Comparison of ENCODE assay signal across 9 mouse cellular contexts in the genomic region with DNA sequence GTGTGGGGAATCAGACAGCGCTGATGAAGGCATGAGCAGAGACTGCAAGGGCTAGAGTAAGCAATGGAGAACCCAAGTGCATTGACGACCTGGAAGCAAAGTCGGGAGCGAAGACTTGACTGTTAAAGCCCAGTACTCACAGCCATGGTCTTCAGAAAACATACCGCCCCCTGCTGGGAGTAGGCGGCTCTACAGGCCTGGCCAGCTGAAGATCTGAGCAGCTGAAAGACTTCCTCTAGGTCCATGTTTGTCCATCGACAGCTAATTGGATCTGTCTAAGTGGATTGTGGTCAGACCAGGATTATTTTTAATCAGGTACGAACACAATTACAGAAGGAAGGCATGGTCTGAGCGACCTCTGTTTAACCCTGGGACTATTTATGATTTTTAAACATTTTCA.
A peak's percentile ranks its signal among the peaks of the same experiment; 100 is the strongest.
DNase-seq lines count a peak whose midpoint lies in the region; ATAC-seq and TF ChIP-seq lines count a peak whose summit lies in the region.
"Had no signal": no experiment of that assay in that cellular context is flagged by ENCODE, and none has a peak within 500 bp of the region (broad histone marks: within the 10 kb centered on the region; RNA-seq: fewer than 3 reads in every experiment).

No protein-coding gene starts in this region.

- no peak for ATAC-seq in kidney, embryonic 14.5 days (ENCODE audit: low FRiP score, low TSS enrichment)
- peak; percentile 47 to 67; a peak in 3 of 4 replicates for ATAC-seq in hematopoietic stem cell, adult 5-6 weeks (replicated peaks in 1 of 2; ENCODE audit: insufficient read depth in 1 of 2, low FRiP score in 2 of 2, low TSS enrichment in 1 of 2, low read depth in 1 of 2, poor library complexity in 2 of 2, severe bottlenecking in 2 of 2)

- no peak overlapping the region for H3K9ac ChIP-seq in kidney, embryonic 14.5 days (ENCODE audit: low read depth, low read length)
- no peak overlapping the region for H3K9ac ChIP-seq in CH12.LX (ENCODE audit: insufficient read depth, low read depth)
- H3K9ac ChIP-seq: neural tube, embryonic 12.5 days had no signal

- H3K4me1 ChIP-seq in kidney, embryonic 14.5 days (ENCODE audit: control insufficient read depth, insufficient read depth, low read length) = no peaks in the 10 kb centered on the region
- H3K4me1 ChIP-seq in CH12.LX (ENCODE audit: control insufficient read depth in 1 of 2, insufficient read depth in 2 of 2) = no peaks in the 10 kb centered on the region
- no peaks in the 10 kb centered on the region for H3K4me1 ChIP-seq in small intestine, adult 2 months (ENCODE audit: control insufficient read depth, insufficient read depth, insufficient read length, low read length)
- H3K4me1 ChIP-seq: neural tube, embryonic 12.5 days had no signal

- H3K36me3 ChIP-seq in kidney, embryonic 14.5 days (ENCODE audit: control insufficient read depth, insufficient read depth, low read length) = no peaks in the 10 kb centered on the region
- H3K36me3 ChIP-seq in CH12.LX (replicated peaks in 1 of 2; ENCODE audit: control insufficient read depth in 1 of 2, insufficient read depth in 1 of 2, low read length in 1 of 2) = no peaks in the 10 kb centered on the region
- H3K36me3 ChIP-seq in small intestine, adult 2 months (ENCODE audit: control insufficient read depth, insufficient read depth, low read length) = no peaks in the 10 kb centered on the region
- H3K36me3 ChIP-seq: neural tube, embryonic 12.5 days had no signal

- no peak overlapping the region for H3K4me2 ChIP-seq in kidney, embryonic 14.5 days (replicated peaks; ENCODE audit: low read depth, low read length)
- H3K4me2 ChIP-seq in CH12.LX (ENCODE audit: insufficient read depth, low read depth, poor library complexity, severe bottlenecking) = no peak overlapping the region
- H3K4me2 ChIP-seq: neural tube, embryonic 12.5 days had no signal

- no peak for TF ChIP-seq RAD21 in CH12.LX (IDR thresholded peaks at IDR 0.05; ENCODE audit: low read depth, low read length)

- H3K27me3 ChIP-seq in kidney, embryonic 14.5 days (ENCODE audit: control insufficient read depth, insufficient read depth, low read length) = no peaks in the 10 kb centered on the region; the same call in 1 of the 2 replicates
- no peaks in the 10 kb centered on the region for H3K27me3 ChIP-seq in CH12.LX (replicated peaks)
- H3K27me3 ChIP-seq in small intestine, adult 2 months (ENCODE audit: control insufficient read depth, insufficient read depth, low read length) = no peaks in the 10 kb centered on the region
- H3K27me3 ChIP-seq: neural tube, embryonic 12.5 days had no signal

- TF ChIP-seq CTCF in CH12.LX (conservative IDR thresholded peaks at IDR 0.05 in 1 of 2, IDR thresholded peaks at IDR 0.05 in 1 of 2; ENCODE audit: low read depth in 2 of 2, low read length in 2 of 2) = peak; percentile 24 to 62; a peak in 2 of 4 replicates
- TF ChIP-seq CTCF in small intestine, adult 2 months (IDR thresholded peaks at IDR 0.05; ENCODE audit: extremely low read depth, insufficient read length, insufficient replicate concordance, low read depth, low read length) = peak; percentile 67; the same call in 1 of the 2 replicates

- H3K4me3 ChIP-seq in kidney, embryonic 14.5 days (ENCODE audit: low read length) = no peak overlapping the region
- H3K4me3 ChIP-seq in CH12.LX (replicated peaks in 1 of 3; ENCODE audit: low read depth in 2 of 3, low read length in 2 of 3, poor library complexity in 1 of 3) = no peak overlapping the region
- H3K4me3 ChIP-seq in small intestine, adult 2 months (ENCODE audit: low read depth, low read length) = no peak overlapping the region
- H3K4me3 ChIP-seq: neural tube, embryonic 12.5 days had no signal

- H3K9me3 ChIP-seq in kidney, embryonic 14.5 days (ENCODE audit: control insufficient read depth, low read length) = no peaks in the 10 kb centered on the region
- peaks cover 24% of the 10 kb centered on the region for H3K9me3 ChIP-seq in CH12.LX (replicated peaks; ENCODE audit: low read length)
- H3K9me3 ChIP-seq: neural tube, embryonic 12.5 days had no signal

- in situ Hi-C loops in CH12.LX (cut with MboI; ENCODE audit: low pct_ligation_motif_present, low pct_unique_long_range_greater_than_20kb, low sequenced_read_pairs) = loop anchor here (25.0 kb wide), 2 partner anchors 147 to 1028 kb away; partner anchors contain the start of gene Tgfb2

- no peak for TF ChIP-seq POLR2A in CH12.LX (IDR thresholded peaks at IDR 0.05; ENCODE audit: low read depth, low read length)
- no peak for TF ChIP-seq POLR2A in small intestine, adult 2 months (IDR thresholded peaks at IDR 0.05; ENCODE audit: low read depth, low read length)

- H3K79me2 ChIP-seq in CH12.LX (replicated peaks; ENCODE audit: control insufficient read depth, extremely low read depth, insufficient read depth, poor library complexity, severe bottlenecking) = no peaks in the 10 kb centered on the region

- H3K27ac ChIP-seq in kidney, embryonic 14.5 days (ENCODE audit: low read depth, low read length) = no peak overlapping the region
- H3K27ac ChIP-seq in CH12.LX (ENCODE audit: insufficient read depth, low read depth) = no peak overlapping the region
- H3K27ac ChIP-seq in small intestine, adult 2 months (ENCODE audit: insufficient read depth, low read depth, low read length) = no peak overlapping the region
- H3K27ac ChIP-seq: neural tube, embryonic 12.5 days had no signal

- dilution Hi-C loops in CH12.LX (cut with MboI; ENCODE audit: extremely low pct_ligation_motif_present, extremely low pct_unique_long_range_greater_than_20kb, low sequenced_read_pairs) = no loop called here

- DNase-seq in kidney, adult 11 months = peak; percentile 11
- peak; percentile 21 for DNase-seq in CH12.LX (ENCODE audit: extremely low read depth)
- peak; percentile 32 for DNase-seq in NIH3T3 (ENCODE audit: low read depth)
- DNase-seq in right cerebral cortex, postnatal 25 days = no peak
- no peak for DNase-seq in spleen, adult 12 weeks (ENCODE audit: low spot score)

- 86% methylated on average over 9 of the region's 9 CpGs for WGBS in kidney, embryonic 14.5 days
- 77% methylated on average over 9 of the region's 9 CpGs for WGBS in small intestine, adult 2 months

- TF ChIP-seq EP300 in CH12.LX (IDR thresholded peaks at IDR 0.05; ENCODE audit: low read length) = no peak

TF ChIP-seq in CH12.LX, 34 proteins besides CTCF, POLR2A, EP300 and RAD21:
- no peak for TF ChIP-seq MAFK (IDR thresholded peaks at IDR 0.05; ENCODE audit: insufficient replicate concordance, low read length)
- no peak for TF ChIP-seq MAX (IDR thresholded peaks at IDR 0.05; ENCODE audit: low read length)
- TF ChIP-seq RCOR1 (conservative IDR thresholded peaks at IDR 0.05; ENCODE audit: low read depth, low read length) = no peak
- TF ChIP-seq MEF2A (IDR thresholded peaks at IDR 0.05; ENCODE audit: borderline replicate concordance, low read depth, low read length) = no peak
- no peak for TF ChIP-seq ZNF384 (IDR thresholded peaks at IDR 0.05; ENCODE audit: low read depth, low read length)
- TF ChIP-seq ZC3H11A (IDR thresholded peaks at IDR 0.05; ENCODE audit: low read depth, low read length) = no peak
- TF ChIP-seq MAZ (IDR thresholded peaks at IDR 0.05; ENCODE audit: low read depth, low read length) = no peak
- TF ChIP-seq BHLHE40 (IDR thresholded peaks at IDR 0.05; ENCODE audit: low read depth, low read length) = no peak
- no peak for TF ChIP-seq SIN3A (IDR thresholded peaks at IDR 0.05; ENCODE audit: low read length)
- TF ChIP-seq UBTF (IDR thresholded peaks at IDR 0.05; ENCODE audit: low read depth, low read length) = no peak
- no peak for TF ChIP-seq E2F4 (IDR thresholded peaks at IDR 0.05; ENCODE audit: insufficient replicate concordance, low read depth, low read length)
- TF ChIP-seq MYC (IDR thresholded peaks at IDR 0.05; ENCODE audit: low read depth, low read length) = no peak
- TF ChIP-seq GABPA (IDR thresholded peaks at IDR 0.05; ENCODE audit: insufficient replicate concordance, low read depth, low read length) = no peak
- TF ChIP-seq USF1 (IDR thresholded peaks at IDR 0.05; ENCODE audit: low read depth, low read length) = no peak
- TF ChIP-seq CHD1 (IDR thresholded peaks at IDR 0.05; ENCODE audit: low read depth, low read length) = no peak
- no peak for TF ChIP-seq IRF4 (IDR thresholded peaks at IDR 0.05; ENCODE audit: low read depth, low read length)
- no peak for TF ChIP-seq ETS1 (conservative IDR thresholded peaks at IDR 0.05; ENCODE audit: low read depth, low read length)
- no peak for TF ChIP-seq SMC3 (IDR thresholded peaks at IDR 0.05; ENCODE audit: low read depth, low read length)
- TF ChIP-seq USF2 (conservative IDR thresholded peaks at IDR 0.05; ENCODE audit: low read depth, low read length) = no peak

Comparison
In these comparisons a context has a peak if more than half of its experiments do, and no peak if none do; other contexts are left out.
1. DNase-seq: peak in kidney, adult 11 months (single experiment), CH12.LX (single experiment) and NIH3T3 (single experiment); none in right cerebral cortex, postnatal 25 days (single experiment) and spleen, adult 12 weeks (single experiment).